Mouse (Mus musculus): ENCODE measurements around the gene Ccdc169.

DNA sequence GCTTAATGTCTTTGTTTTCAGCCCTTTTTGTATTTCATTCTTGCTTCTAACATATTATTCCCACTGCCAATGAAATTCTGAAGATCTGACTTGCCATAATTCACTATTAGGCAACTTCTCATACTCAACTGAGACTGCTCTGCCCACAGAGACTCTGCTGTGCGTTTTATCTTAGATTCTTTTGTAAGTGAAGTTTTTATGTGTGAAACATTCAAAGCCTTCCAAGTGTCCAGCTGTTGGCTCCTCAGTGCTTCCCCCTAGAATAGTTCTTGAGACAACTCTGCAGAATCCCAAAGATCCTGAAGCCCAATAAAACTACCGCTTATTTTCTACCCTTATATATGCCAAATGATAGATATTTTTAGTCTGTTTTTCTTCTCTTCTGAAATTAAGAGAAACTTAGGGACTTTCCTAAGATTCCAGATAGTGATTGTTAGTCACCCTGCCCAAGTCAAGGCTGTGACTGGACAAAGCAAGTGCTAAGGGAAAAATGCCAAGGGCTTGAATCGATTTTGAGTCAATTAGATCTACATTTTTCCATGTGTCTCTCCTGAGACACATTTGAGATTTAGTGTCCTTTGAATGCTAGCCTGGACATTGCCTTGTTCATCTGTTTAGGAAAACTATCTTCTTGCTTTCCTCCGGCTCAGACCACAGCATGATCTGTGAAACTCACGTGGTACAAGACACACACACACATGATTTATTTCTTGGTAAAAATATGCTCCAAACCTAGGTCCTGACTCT is 58.6 kb downstream of the Ccdc169 start:
- TF ChIP-seq CTCF (IDR thresholded peaks at IDR 0.05; ENCODE audit: borderline replicate concordance, insufficient read depth, low read length), result no peak
- no peak for TF ChIP-seq POLR2A (IDR thresholded peaks at IDR 0.05; ENCODE audit: low read depth, low read length)
